15 mouse cellular contexts compared by ENCODE assay signal in the genomic region with DNA sequence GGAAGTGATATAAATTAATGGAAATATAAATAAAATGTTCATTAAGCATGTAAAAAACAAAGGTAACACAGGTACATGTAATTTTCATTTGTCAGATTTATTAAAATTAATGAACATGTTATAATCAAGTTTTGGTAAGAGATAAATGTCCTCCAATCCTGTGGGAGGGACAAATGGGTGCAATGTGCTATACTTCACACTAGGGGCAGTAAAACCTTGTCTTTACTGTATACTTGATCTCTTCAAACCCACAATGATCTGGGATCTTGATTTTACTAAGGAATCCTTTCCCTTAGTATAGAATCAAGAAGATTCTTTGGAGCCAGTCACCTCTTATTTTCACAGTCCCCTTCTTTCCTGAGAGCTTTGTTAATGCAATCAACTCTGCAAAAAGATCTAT.
DNase-seq lines count a peak whose midpoint lies in the region; ATAC-seq and TF ChIP-seq lines count a peak whose summit lies in the region.
"Had no signal": no experiment of that assay in that cellular context is flagged by ENCODE, and none has a peak within 500 bp of the region (broad histone marks: within the 10 kb centered on the region; RNA-seq: fewer than 3 reads in every experiment).

No protein-coding gene starts in this region.

- H3K4me2 ChIP-seq in forebrain, embryonic 14.5 days (ENCODE audit: low read length), result no peak overlapping the region
- H3K4me2 ChIP-seq in forebrain, embryonic 13.5 days, result no peak overlapping the region
- no peak overlapping the region for H3K4me2 ChIP-seq in limb, embryonic 14.5 days (replicated peaks; ENCODE audit: low read depth, low read length, severe bottlenecking)
- H3K4me2 ChIP-seq: liver, embryonic 12.5 days had no signal

- H3K27me3 ChIP-seq in forebrain, embryonic 14.5 days (replicated peaks; ENCODE audit: control insufficient read depth, insufficient read depth, low read length), result no peaks in the 10 kb centered on the region
- H3K27me3 ChIP-seq in forebrain, embryonic 13.5 days, result no peaks in the 10 kb centered on the region
- H3K27me3 ChIP-seq in limb, embryonic 14.5 days (ENCODE audit: control insufficient read depth, insufficient read depth, low read length), result no peaks in the 10 kb centered on the region
- H3K27me3 ChIP-seq in limb, embryonic 10.5 days (ENCODE audit: low read depth, poor library complexity, severe bottlenecking), result no peaks in the 10 kb centered on the region
- H3K27me3 ChIP-seq: liver, embryonic 12.5 days had no signal

- no peaks in the 10 kb centered on the region for H3K9me3 ChIP-seq in forebrain, embryonic 14.5 days (replicated peaks; ENCODE audit: control insufficient read depth, low read length)
- no peaks in the 10 kb centered on the region for H3K9me3 ChIP-seq in forebrain, embryonic 13.5 days (replicated peaks)
- no peaks in the 10 kb centered on the region for H3K9me3 ChIP-seq in limb, embryonic 14.5 days (ENCODE audit: control insufficient read depth, low read length)
- no peaks in the 10 kb centered on the region for H3K9me3 ChIP-seq in limb, embryonic 10.5 days (replicated peaks)
- H3K9me3 ChIP-seq: liver, embryonic 12.5 days had no signal

- no peak overlapping the region for H3K4me3 ChIP-seq in forebrain, embryonic 14.5 days (ENCODE audit: low read depth, low read length)
- H3K4me3 ChIP-seq in forebrain, embryonic 13.5 days, result no peak overlapping the region
- H3K4me3 ChIP-seq in limb, embryonic 14.5 days (replicated peaks; ENCODE audit: low read length), result no peak overlapping the region
- no peak overlapping the region for H3K4me3 ChIP-seq in limb, embryonic 10.5 days
- H3K4me3 ChIP-seq: liver, embryonic 12.5 days had no signal

- TF ChIP-seq POLR2A in limb, embryonic 14.5 days (IDR thresholded peaks at IDR 0.05; ENCODE audit: borderline replicate concordance, extremely low read depth, insufficient read depth, insufficient read length), result no peak

- no peak overlapping the region for H3K9ac ChIP-seq in forebrain, embryonic 14.5 days (ENCODE audit: low read length)
- H3K9ac ChIP-seq in forebrain, embryonic 13.5 days, result no peak overlapping the region
- no peak overlapping the region for H3K9ac ChIP-seq in limb, embryonic 14.5 days (ENCODE audit: low read depth, low read length, severe bottlenecking)
- H3K9ac ChIP-seq: liver, embryonic 12.5 days had no signal

- ATAC-seq in forebrain, embryonic 14.5 days, result no peak
- no peak; the same call in 1 of the 2 replicates for ATAC-seq in forebrain, embryonic 13.5 days
- no peak for ATAC-seq in limb, embryonic 14.5 days (ENCODE audit: low FRiP score, low read depth)
- ATAC-seq: liver, embryonic 12.5 days had no signal

- no peaks in the 10 kb centered on the region for H3K4me1 ChIP-seq in forebrain, embryonic 14.5 days (ENCODE audit: control insufficient read depth, insufficient read depth, low read length)
- H3K4me1 ChIP-seq in forebrain, embryonic 13.5 days, result no peaks in the 10 kb centered on the region
- no peaks in the 10 kb centered on the region for H3K4me1 ChIP-seq in limb, embryonic 14.5 days (ENCODE audit: control insufficient read depth, insufficient read depth, low read length)
- H3K4me1 ChIP-seq in limb, embryonic 10.5 days, result no peaks in the 10 kb centered on the region
- H3K4me1 ChIP-seq: liver, embryonic 12.5 days had no signal

- DNase-seq in forebrain, embryonic 14.5 days (ENCODE audit: low spot score), result peak; percentile 42
- peak; percentile 8 for DNase-seq in limb, embryonic 14.5 days (ENCODE audit: low spot score)
- DNase-seq in limb, embryonic 10.5 days (ENCODE audit: low spot score), result no peak
- peak; percentile 9 for DNase-seq in ES-CJ7 (ENCODE audit: low read depth, low spot score)
- DNase-seq in embryo, embryonic 11 days, result peak; percentile 36
- no peak for DNase-seq in spleen, adult 12 weeks (ENCODE audit: low spot score)
- no peak for DNase-seq in adrenal gland, adult 8-10 months
- DNase-seq: cerebellum, adult 18-20 months; heart, adult 11 months; heart, postnatal 36 days; kidney, adult 9 months; spleen, adult 18-20 months had no signal

- no peak overlapping the region for H3K27ac ChIP-seq in forebrain, embryonic 14.5 days (ENCODE audit: low read depth, low read length)
- no peak overlapping the region for H3K27ac ChIP-seq in forebrain, embryonic 13.5 days
- H3K27ac ChIP-seq in limb, embryonic 14.5 days (replicated peaks; ENCODE audit: low read depth, low read length), result no peak overlapping the region
- no peak overlapping the region for H3K27ac ChIP-seq in limb, embryonic 10.5 days
- H3K27ac ChIP-seq: liver, embryonic 12.5 days; macrophage had no signal

- H3K36me3 ChIP-seq in forebrain, embryonic 14.5 days (ENCODE audit: control insufficient read depth, insufficient read depth, low read length), result no peaks in the 10 kb centered on the region
- no peaks in the 10 kb centered on the region for H3K36me3 ChIP-seq in forebrain, embryonic 13.5 days (ENCODE audit: poor library complexity, severe bottlenecking)
- no peaks in the 10 kb centered on the region for H3K36me3 ChIP-seq in limb, embryonic 14.5 days (ENCODE audit: control insufficient read depth, insufficient read depth, low read length)
- H3K36me3 ChIP-seq in limb, embryonic 10.5 days, result no peaks in the 10 kb centered on the region
- H3K36me3 ChIP-seq: liver, embryonic 12.5 days had no signal

Comparison
In these comparisons a context has a peak if more than half of its experiments do, and no peak if none do; other contexts are left out.
1. DNase-seq: peak in forebrain, embryonic 14.5 days (single experiment), limb, embryonic 14.5 days (single experiment), ES-CJ7 (single experiment) and embryo, embryonic 11 days (single experiment); none in limb, embryonic 10.5 days (single experiment), spleen, adult 12 weeks (single experiment) and adrenal gland, adult 8-10 months (single experiment).